Mouse (Mus musculus) spleen, adult 2 months (tissue): ENCODE measurements around the gene Gle1.

Experiments used
- CTCF ChIP-seq: fragments of 200-500 bp; IDR thresholded peaks from 2 replicates; pipeline ENCODE4 v1.5.1; 2011; ENCODE audit warnings: mild to moderate bottlenecking, inconsistent platforms; ENCODE audit not compliant: insufficient read depth, insufficient read length, insufficient replicate concordance; ENCODE audit errors: extremely low read depth
- POLR2A ChIP-seq: fragments of 200-500 bp; IDR thresholded peaks from 2 replicates; pipeline ENCODE4 v1.6.1; 2011; ENCODE audit warnings: low read depth, low read length, inconsistent platforms

GRCm38 (mm10) chr2:29961246-29961645 lies 26.0 kb downstream of the Gle1 start:
- TF ChIP-seq CTCF (no peak), POLR2A (no peak)
